Mouse (Mus musculus) limb, embryonic 12.5 days (tissue): ENCODE measurements around the gene Gm20388. TPM values are rescaled to one million over a fixed set of nuclear protein-coding genes. Genes with fewer than 3 reads are reported as not detected.

Source experiments
- ATAC-seq: fragments of 200-750 bp; cut with Nextera tagmentation; 2 replicates; pipeline ENCODE4 v1.8.0; 2017; ENCODE audit warnings: low read depth, moderate TSS enrichment; ENCODE audit not compliant: insufficient number of reproducible peaks, insufficient read depth, low FRiP score, low TSS enrichment
- H3K27ac ChIP-seq: fragments of 300-500 bp; sonication (generic); 2 replicates; pipeline ENCODE4 v1.5.1; 2016; ENCODE audit warnings: mild to moderate bottlenecking, moderate library complexity
- H3K27me3 ChIP-seq: fragments of 300-500 bp; sonication (generic); 2 replicates; pipeline ENCODE4 v1.6.1; 2016; ENCODE audit warnings: mild to moderate bottlenecking, moderate library complexity
- H3K36me3 ChIP-seq: fragments of 300-500 bp; sonication (generic); 2 replicates; pipeline ENCODE4 v1.6.1; 2016; ENCODE audit warnings: mild to moderate bottlenecking, moderate library complexity
- H3K4me1 ChIP-seq: fragments of 300-500 bp; sonication (generic); replicated peaks from 2 replicates; pipeline ENCODE4 v1.6.1; 2016
- H3K4me2 ChIP-seq: fragments of 300-500 bp; sonication (generic); 2 replicates; pipeline ENCODE4 v1.6.1; 2016; ENCODE audit warnings: mild to moderate bottlenecking, moderate library complexity
- H3K4me3 ChIP-seq: fragments of 300-500 bp; sonication (generic); replicated peaks from 2 replicates; pipeline ENCODE4 v1.5.1; 2016; ENCODE audit warnings: mild to moderate bottlenecking
- H3K9ac ChIP-seq: fragments of 300-500 bp; sonication (generic); replicated peaks from 2 replicates; pipeline ENCODE4 v1.6.1; 2016; ENCODE audit warnings: mild to moderate bottlenecking, moderate library complexity
- H3K9me3 ChIP-seq: fragments of 300-500 bp; sonication (generic); 2 replicates; pipeline ENCODE4 v1.6.1; 2016; ENCODE audit warnings: mild to moderate bottlenecking, moderate library complexity
- WGBS: fragments of 180-500 bp; shearing (Covaris S2); methylation state at CpG from one replicate; pipeline ENCODE4 v1.1.7; 2016; 5-methylcytosine and 5-hydroxymethylcytosine counted together
- polyA plus RNA-seq: library from polyadenylated mRNA; unstranded; fragments of >200 nt; fragmentation: Nextera tagmentation; extraction: Ambion mirVana; gene quantifications from 2 replicates; pipeline ENCODE4 v1.2.1, GENCODE M21; 2016

Gm20388 gene
- polyA plus RNA-seq, 1 experiment from 2014 or later = not detected

DNA sequence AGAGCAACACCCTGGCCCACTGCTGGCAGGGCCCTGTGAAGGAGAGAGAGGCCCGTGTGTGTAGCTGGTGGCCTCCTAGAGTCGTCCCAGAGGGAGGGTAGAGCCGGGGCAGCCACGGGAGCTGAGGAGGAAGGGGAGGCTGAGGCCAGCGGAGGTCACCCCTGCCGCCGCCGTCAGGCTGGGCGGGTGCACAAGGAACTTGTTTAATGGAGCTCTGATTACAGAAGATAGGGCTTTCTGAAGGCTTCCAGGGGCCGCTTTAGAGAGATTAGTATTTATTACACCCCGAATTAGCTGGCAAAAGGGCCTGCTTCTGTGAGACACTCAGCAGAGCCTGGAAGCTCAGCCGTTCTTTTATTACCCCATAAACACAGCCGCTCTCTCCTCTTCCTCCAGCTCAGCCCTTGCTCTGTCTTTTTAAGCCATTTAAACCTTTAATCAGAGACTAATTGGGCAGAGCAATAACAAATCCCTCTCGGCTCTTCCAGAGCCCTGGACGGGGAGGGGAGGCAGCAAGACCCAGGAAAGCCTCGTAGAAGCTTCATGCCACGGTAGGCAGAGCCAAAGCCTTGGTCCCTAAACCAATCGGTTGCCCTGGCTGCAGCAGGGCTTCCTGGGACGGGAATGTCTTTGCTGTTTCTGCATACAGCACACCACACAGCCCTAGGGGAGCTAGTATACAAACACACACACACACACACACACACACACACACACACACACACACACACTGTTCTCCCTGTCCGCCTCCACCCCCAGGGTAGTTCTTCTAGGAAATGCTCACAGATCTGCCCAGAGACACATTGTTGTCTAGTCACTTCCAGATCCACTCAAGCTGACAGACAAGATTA is 1448.7 kb downstream of the Gm20388 start:
- no peaks in the 10 kb centered on the region for H3K36me3 ChIP-seq
- 4% methylated on average over 20 of the region's 20 CpGs for WGBS
- no peak overlapping the region for H3K4me3 ChIP-seq
- peaks cover 36% of the 10 kb centered on the region for H3K4me1 ChIP-seq
- H3K9me3 ChIP-seq = 0 out of 2 replicates have a peak, but pooled peaks cover 9% of the 10 kb centered on the region
- no peak for ATAC-seq
- H3K27me3 ChIP-seq = peaks cover 79% of the 10 kb centered on the region
- no peak overlapping the region for H3K9ac ChIP-seq
- H3K4me2 ChIP-seq = peak overlapping the region; percentile 26
- H3K27ac ChIP-seq = peak overlapping the region; percentile 53; the same call in 1 of the 2 replicates

DNA sequence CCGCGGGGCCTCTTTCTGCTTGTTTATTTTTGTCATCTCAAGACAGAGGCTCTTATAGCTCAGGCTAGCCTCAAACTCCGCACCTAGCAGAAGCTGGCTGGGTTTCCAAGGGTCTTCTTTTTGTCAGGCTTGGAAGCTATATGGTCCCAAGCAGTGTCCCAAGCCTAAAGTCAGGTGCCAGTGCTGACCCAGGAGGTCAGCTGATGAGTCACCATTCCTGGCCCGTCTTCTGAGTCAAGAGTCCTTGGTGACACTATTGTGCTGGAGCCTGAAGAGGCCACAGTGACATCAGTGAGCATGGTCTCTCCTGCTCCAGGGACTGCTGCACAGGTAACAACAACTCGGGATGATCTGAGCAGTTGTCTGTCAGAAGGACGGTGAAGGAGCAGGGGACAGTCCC is 1449.4 kb downstream of the Gm20388 start:
- Histone ChIP-seq H3K27me3 (peaks cover 86% of the 10 kb centered on the region), H3K4me1 (peaks cover 36% of the 10 kb centered on the region), H3K9me3 (0 out of 2 replicates have a peak, but pooled peaks cover 9% of the 10 kb centered on the region), H3K9ac (no peak overlapping the region), H3K4me3 (no peak overlapping the region), H3K27ac (no peak overlapping the region), H3K4me2 (0 out of 2 replicates have a peak overlapping the region, but pooled peaks have one; percentile 26), H3K36me3 (no peaks in the 10 kb centered on the region)
- WGBS = 32% methylated on average over 6 of the region's 6 CpGs
- no peak for ATAC-seq

DNA sequence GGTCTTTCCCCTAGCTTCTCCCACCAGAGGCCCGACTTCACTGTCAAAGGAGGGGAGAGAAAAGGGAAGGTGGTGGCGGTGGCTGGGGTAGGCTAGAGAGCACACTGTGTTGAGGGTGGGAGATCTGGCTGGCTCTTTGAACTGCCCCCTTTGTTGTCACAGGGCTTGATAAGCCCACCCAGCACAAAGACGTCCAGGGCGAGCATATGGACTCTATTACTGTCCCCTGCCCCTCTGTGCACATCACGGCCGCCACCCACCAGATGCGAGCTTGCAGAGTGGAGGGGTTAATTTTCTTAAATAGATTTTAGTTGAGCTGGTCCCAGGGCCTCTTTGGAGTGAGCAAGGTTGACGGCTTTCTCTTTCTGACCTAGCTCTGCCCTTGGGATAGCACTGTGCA is 1450.5 kb downstream of the Gm20388 start:
- Histone ChIP-seq H3K27me3 (peaks cover 83% of the 10 kb centered on the region), H3K4me3 (no peak overlapping the region), H3K27ac (no peak overlapping the region), H3K4me1 (peaks cover 36% of the 10 kb centered on the region), H3K36me3 (no peaks in the 10 kb centered on the region), H3K9me3 (0 out of 2 replicates have a peak, but pooled peaks cover 9% of the 10 kb centered on the region), H3K9ac (no peak overlapping the region), H3K4me2 (no peak overlapping the region)
- WGBS = 26% methylated on average over 8 of the region's 8 CpGs
- ATAC-seq = no peak

DNA sequence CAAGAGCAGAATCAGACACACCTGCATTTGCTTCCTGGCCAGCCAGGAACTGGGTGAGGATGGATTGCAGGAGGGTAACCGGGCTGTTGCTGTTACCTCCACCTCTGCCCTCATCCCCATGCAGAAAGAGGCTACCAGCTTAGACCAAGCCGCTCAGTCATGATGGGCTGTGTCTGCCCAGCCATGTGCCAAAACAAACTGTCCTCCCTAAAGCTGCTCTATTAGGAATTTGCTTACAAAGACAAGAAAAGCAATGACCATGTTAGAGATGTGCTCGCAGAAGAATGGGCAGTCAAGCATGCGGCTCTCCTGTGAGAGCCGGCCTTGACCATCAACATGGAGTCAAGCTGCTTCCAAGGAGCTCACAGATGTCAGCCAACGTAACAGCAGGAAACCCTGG is 1454.0 kb downstream of the Gm20388 start:
- whole genome bisulfite sequencing = 87% methylated on average over 6 of the region's 6 CpGs

DNA sequence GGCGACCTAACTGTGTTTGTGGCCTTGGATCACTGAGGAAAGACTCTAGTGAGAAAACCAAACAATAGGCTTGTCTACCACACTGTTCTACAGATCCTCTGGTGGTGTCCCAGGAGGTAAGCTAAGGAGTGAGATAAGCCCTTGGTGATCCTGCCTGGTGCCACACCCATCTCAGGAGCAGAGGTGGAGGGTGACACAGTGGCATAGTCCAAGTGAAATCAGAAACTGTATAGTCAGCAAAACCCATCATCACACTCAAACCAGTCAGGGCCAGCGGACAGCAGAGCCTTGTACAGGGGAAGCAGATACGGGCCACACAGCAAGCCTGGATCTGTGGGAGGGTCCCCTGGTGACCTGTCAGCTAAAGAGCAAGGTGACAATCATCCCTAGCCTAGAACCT is 1454.5 kb downstream of the Gm20388 start:
- no peak for ATAC-seq
- 84% methylated on average over 3 of the region's 3 CpGs for WGBS
- H3K4me2 ChIP-seq = no peak overlapping the region
- H3K36me3 ChIP-seq = no peaks in the 10 kb centered on the region
- H3K27ac ChIP-seq = no peak overlapping the region
- H3K27me3 ChIP-seq = peaks cover 75% of the 10 kb centered on the region
- H3K4me1 ChIP-seq = peaks cover 38% of the 10 kb centered on the region
- no peak overlapping the region for H3K4me3 ChIP-seq
- no peak overlapping the region for H3K9ac ChIP-seq
- H3K9me3 ChIP-seq = 0 out of 2 replicates have a peak, but pooled peaks cover 9% of the 10 kb centered on the region

More for the DNA sequence above, 1454.0 kb downstream of the Gm20388 start:
- no peaks in the 10 kb centered on the region for H3K36me3 ChIP-seq
- H3K27me3 ChIP-seq = peaks cover 75% of the 10 kb centered on the region
- H3K4me1 ChIP-seq = peaks cover 38% of the 10 kb centered on the region
- H3K4me2 ChIP-seq = no peak overlapping the region
- 0 out of 2 replicates have a peak, but pooled peaks cover 9% of the 10 kb centered on the region for H3K9me3 ChIP-seq
- no peak overlapping the region for H3K9ac ChIP-seq
- H3K4me3 ChIP-seq = no peak overlapping the region
- no peak for ATAC-seq
- H3K27ac ChIP-seq = no peak overlapping the region

DNA sequence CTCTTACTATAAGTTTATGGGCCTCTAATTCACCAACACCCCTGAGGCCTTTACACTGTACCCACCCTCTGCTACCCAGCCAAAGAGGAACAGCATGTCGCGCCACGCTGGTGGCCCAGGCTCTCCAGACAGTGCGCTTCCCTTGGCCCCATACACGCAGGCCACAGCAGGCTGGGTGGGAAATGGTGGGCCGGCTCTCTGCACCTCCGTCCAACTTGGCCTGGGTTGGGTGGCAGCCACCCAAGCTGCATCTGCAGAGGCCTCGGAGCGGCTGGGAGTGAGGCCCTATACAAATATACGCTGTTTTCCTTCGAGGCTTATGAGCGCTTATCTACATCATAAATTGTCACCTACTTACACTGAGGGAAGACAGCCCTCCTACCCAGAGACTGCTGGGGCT is 1456.0 kb downstream of the Gm20388 start:
- Histone ChIP-seq H3K4me1 (peaks cover 38% of the 10 kb centered on the region), H3K4me3 (no peak overlapping the region), H3K36me3 (no peaks in the 10 kb centered on the region), H3K27me3 (peaks cover 67% of the 10 kb centered on the region), H3K4me2 (no peak overlapping the region), H3K9ac (no peak overlapping the region), H3K9me3 (0 out of 2 replicates have a peak, but pooled peaks cover 9% of the 10 kb centered on the region), H3K27ac (no peak overlapping the region)
- 84% methylated on average over 12 of the region's 12 CpGs for WGBS
- no peak for ATAC-seq

DNA sequence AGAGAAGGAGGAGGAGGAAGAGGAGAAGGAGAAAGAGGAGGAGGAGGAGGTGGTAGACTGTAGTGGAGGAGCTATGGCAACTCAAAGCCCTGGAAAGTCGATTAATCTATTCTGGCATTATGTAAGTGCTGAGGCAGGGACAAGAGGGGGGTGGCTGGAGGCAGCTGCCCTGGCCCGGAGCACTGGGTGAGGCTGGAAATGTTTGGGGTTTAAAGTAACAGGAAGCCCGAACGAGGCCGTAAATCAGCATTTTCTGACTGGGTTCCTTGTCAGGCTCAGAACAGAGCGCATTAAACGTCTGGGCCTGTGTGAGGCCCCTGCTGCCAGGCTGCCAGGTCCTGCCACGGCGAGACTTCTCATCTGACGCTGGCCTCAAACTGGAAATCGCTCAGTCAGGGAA is 1458.2 kb downstream of the Gm20388 start:
- peaks cover 54% of the 10 kb centered on the region for H3K4me1 ChIP-seq
- H3K27ac ChIP-seq = peak overlapping the region; percentile 84

DNA sequence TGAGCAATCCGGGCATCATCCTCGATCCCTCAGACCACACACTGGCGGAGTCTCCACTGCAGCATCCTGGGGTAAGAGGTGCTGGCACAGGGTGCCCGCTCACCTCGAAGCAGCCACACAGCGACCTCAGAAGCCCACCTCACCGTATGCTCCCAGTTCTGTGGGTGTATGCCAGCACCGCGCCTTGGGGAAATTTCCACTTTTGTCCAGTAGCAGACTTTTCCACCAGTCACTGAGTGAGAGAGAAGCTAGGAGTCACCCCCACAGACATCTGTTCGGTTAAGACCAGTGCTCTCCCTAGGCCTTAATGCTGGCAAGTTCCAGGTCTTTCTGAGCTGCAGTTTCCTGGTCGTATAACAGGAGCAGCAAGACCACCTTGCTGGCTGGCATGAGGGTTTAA is 1458.7 kb downstream of the Gm20388 start:
- Histone ChIP-seq H3K4me1 (peaks cover 60% of the 10 kb centered on the region), H3K27ac (peak overlapping the region; percentile 84), H3K9ac (no peak overlapping the region), H3K4me2 (no peak overlapping the region), H3K9me3 (no peaks in the 10 kb centered on the region), H3K27me3 (peaks cover 45% of the 10 kb centered on the region), H3K36me3 (no peaks in the 10 kb centered on the region), H3K4me3 (no peak overlapping the region)
- no peak for ATAC-seq
- WGBS = 68% methylated on average over 11 of the region's 11 CpGs

More for the DNA sequence above, 1458.2 kb downstream of the Gm20388 start:
- ATAC-seq = peak; percentile 39; the same call in 1 of the 2 replicates
- 0 out of 2 replicates have a peak overlapping the region, but pooled peaks have one; percentile 10 for H3K4me2 ChIP-seq
- no peak overlapping the region for H3K9ac ChIP-seq
- H3K36me3 ChIP-seq = no peaks in the 10 kb centered on the region
- peaks cover 51% of the 10 kb centered on the region for H3K27me3 ChIP-seq
- H3K9me3 ChIP-seq = no peaks in the 10 kb centered on the region
- WGBS = 7% methylated on average over 11 of the region's 11 CpGs
- H3K4me3 ChIP-seq = no peak overlapping the region

DNA sequence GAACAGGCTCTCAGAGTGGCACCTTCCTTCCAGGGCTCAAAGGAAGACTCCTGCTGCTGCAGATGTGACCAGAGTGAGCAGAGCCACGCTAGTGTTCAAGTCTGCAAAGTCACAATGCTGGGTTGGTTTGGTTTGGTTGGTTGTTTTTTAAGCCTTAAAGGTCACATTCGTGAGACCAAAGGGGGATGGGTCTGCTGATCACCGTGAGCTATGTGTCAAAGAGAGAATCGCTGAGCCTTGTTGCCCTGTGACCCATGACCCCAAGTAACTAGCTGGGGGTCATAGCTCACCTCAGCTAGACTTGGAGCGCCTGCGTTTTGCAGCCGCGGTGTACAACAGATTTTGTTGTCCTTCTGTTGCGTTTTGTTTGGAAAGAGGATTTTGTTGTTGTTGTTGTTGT is 1460.6 kb downstream of the Gm20388 start:
- H3K4me1 ChIP-seq = peaks cover 73% of the 10 kb centered on the region

DNA sequence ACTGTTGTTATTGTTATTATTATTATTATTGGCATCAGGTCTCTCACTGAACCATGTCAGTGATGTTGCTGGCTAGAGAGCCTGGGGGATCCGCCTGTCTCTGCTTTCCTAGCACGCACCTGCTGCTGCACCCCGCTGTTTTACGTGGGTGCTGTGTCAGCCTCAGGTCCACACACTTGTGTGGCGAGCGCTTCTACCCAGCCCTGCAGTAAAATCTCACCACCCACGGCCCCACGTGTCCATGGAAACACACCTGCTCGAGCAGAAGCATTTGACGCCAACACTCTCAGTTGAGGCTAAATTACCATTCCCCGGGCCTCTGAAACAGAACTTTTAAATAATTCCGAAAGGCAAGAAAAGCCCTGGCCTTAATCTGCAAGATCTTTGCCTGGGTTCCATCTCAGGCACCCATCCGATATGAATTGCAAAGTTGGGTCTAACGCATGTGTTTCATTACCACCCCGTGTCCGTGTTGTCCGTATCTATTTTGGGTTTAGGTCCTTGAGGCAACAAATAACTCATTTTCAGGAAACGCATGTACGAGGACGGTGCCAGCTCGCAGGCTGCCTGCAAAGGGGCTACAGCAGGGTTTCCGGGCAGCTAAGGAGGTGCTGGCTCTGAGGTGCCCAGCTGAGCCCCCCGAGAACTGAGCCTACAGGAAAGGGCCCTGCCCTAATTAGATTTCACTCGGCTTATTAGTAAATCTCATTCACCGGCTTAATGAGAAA is 1461.4 kb downstream of the Gm20388 start:
- 0 out of 2 replicates have a peak overlapping the region, but pooled peaks have one; percentile 15 for H3K4me2 ChIP-seq
- no peak for ATAC-seq
- peaks cover 81% of the 10 kb centered on the region for H3K4me1 ChIP-seq
- peaks cover 29% of the 10 kb centered on the region for H3K27me3 ChIP-seq
- no peak overlapping the region for H3K9ac ChIP-seq
- H3K4me3 ChIP-seq = no peak overlapping the region
- 44% methylated on average over 25 of the region's 25 CpGs for WGBS
- H3K9me3 ChIP-seq = no peaks in the 10 kb centered on the region
- no peaks in the 10 kb centered on the region for H3K36me3 ChIP-seq
- no peak overlapping the region for H3K27ac ChIP-seq

More for the DNA sequence above, 1460.6 kb downstream of the Gm20388 start:
- Histone ChIP-seq H3K9me3 (no peaks in the 10 kb centered on the region), H3K27ac (no peak overlapping the region), H3K36me3 (no peaks in the 10 kb centered on the region), H3K4me3 (no peak overlapping the region), H3K27me3 (peaks cover 33% of the 10 kb centered on the region), H3K9ac (no peak overlapping the region), H3K4me2 (no peak overlapping the region)
- WGBS = 63% methylated on average over 9 of the region's 9 CpGs
- ATAC-seq = no peak

DNA sequence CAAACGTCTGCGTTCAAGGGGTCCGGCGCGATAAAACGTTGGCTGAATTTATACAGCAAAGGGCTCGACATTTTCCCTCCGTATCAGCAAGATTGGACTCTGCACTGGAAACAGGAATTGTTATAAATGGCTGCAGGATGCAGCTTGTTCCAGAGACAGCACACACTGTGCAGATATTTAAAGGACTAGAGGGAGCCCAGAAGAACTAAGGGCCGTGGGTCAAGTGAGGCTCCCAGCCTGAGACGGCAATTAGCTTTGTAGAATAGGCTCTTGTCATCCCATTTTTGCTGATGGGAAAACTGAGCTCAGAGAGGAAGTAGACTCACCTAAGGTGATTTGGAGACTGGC is 1462.0 kb downstream of the Gm20388 start:
- no peak for ATAC-seq
- Histone ChIP-seq H3K9ac (no peak overlapping the region), H3K9me3 (no peaks in the 10 kb centered on the region), H3K4me1 (peaks cover 85% of the 10 kb centered on the region), H3K27me3 (peaks cover 28% of the 10 kb centered on the region), H3K4me3 (no peak overlapping the region), H3K36me3 (no peaks in the 10 kb centered on the region), H3K4me2 (0 out of 2 replicates have a peak overlapping the region, but pooled peaks have one; percentile 15), H3K27ac (no peak overlapping the region)
- WGBS = 33% methylated on average over 10 of the region's 10 CpGs
